Comparison of ENCODE assay signal across 23 mouse cellular contexts in genomic region chr5:91667127-91667526, GRCm38 (mm10).
DNase-seq lines count a peak whose midpoint lies in the region; ATAC-seq and TF ChIP-seq lines count a peak whose summit lies in the region.
"Had no signal": no experiment of that assay in that cellular context is flagged by ENCODE, and none has a peak within 500 bp of the region (broad histone marks: within the 10 kb centered on the region; RNA-seq: fewer than 3 reads in every experiment).

No protein-coding gene starts in this region.

- no peak overlapping the region for H3K4me3 ChIP-seq in hindbrain, embryonic 11.5 days (ENCODE audit: low read depth, low read length)
- H3K4me3 ChIP-seq in hindbrain, embryonic 13.5 days, result no peak overlapping the region
- H3K4me3 ChIP-seq in midbrain, embryonic 16.5 days (ENCODE audit: low read depth, low read length), result no peak overlapping the region
- H3K4me3 ChIP-seq in midbrain, embryonic 15.5 days, result no peak overlapping the region
- H3K4me3 ChIP-seq: forebrain, embryonic 10.5 days had no signal

- no peak overlapping the region for H3K9ac ChIP-seq in hindbrain, embryonic 11.5 days (ENCODE audit: low read depth, low read length)
- no peak overlapping the region for H3K9ac ChIP-seq in hindbrain, embryonic 13.5 days
- H3K9ac ChIP-seq in midbrain, embryonic 16.5 days (ENCODE audit: low read depth, low read length), result no peak overlapping the region
- H3K9ac ChIP-seq in midbrain, embryonic 15.5 days, result no peak overlapping the region
- H3K9ac ChIP-seq: hindbrain, embryonic 14.5 days had no signal

- 53% methylated on average over 4 of the region's 4 CpGs for WGBS in hindbrain, embryonic 11.5 days
- WGBS in hindbrain, embryonic 13.5 days, result 33% methylated on average over 4 of the region's 4 CpGs
- WGBS in midbrain, embryonic 16.5 days, result 30% methylated on average over 4 of the region's 4 CpGs
- 39% methylated on average over 4 of the region's 4 CpGs for WGBS in midbrain, embryonic 15.5 days

- no peak overlapping the region for H3K27ac ChIP-seq in hindbrain, embryonic 11.5 days (ENCODE audit: low read depth, low read length)
- no peak overlapping the region for H3K27ac ChIP-seq in hindbrain, embryonic 13.5 days
- H3K27ac ChIP-seq in midbrain, embryonic 16.5 days (ENCODE audit: low read length), result no peak overlapping the region
- no peak overlapping the region for H3K27ac ChIP-seq in midbrain, embryonic 15.5 days
- H3K27ac ChIP-seq: forebrain, embryonic 10.5 days; hindbrain, embryonic 14.5 days had no signal

- H3K4me2 ChIP-seq in hindbrain, embryonic 11.5 days (replicated peaks; ENCODE audit: low read depth, low read length), result no peak overlapping the region
- H3K4me2 ChIP-seq in hindbrain, embryonic 13.5 days, result no peak overlapping the region
- H3K4me2 ChIP-seq in midbrain, embryonic 16.5 days (ENCODE audit: low read length), result no peak overlapping the region
- H3K4me2 ChIP-seq in midbrain, embryonic 15.5 days, result no peak overlapping the region
- H3K4me2 ChIP-seq: heart, embryonic 11.5 days; hindbrain, embryonic 14.5 days had no signal

- no peaks in the 10 kb centered on the region for H3K27me3 ChIP-seq in hindbrain, embryonic 11.5 days (ENCODE audit: control insufficient read depth, insufficient read depth, low read length)
- H3K27me3 ChIP-seq in hindbrain, embryonic 13.5 days, result no peaks in the 10 kb centered on the region
- no peaks in the 10 kb centered on the region for H3K27me3 ChIP-seq in midbrain, embryonic 16.5 days (ENCODE audit: control insufficient read depth, insufficient read depth, low read depth, low read length)
- H3K27me3 ChIP-seq in midbrain, embryonic 15.5 days (replicated peaks), result no peaks in the 10 kb centered on the region
- H3K27me3 ChIP-seq: Patski had no signal

- no peaks in the 10 kb centered on the region for H3K9me3 ChIP-seq in hindbrain, embryonic 11.5 days (ENCODE audit: control insufficient read depth, low read length)
- no peaks in the 10 kb centered on the region for H3K9me3 ChIP-seq in hindbrain, embryonic 13.5 days
- no peaks in the 10 kb centered on the region for H3K9me3 ChIP-seq in midbrain, embryonic 16.5 days (replicated peaks; ENCODE audit: control insufficient read depth, low read length, poor library complexity, severe bottlenecking)
- H3K9me3 ChIP-seq in midbrain, embryonic 15.5 days, result no peaks in the 10 kb centered on the region
- H3K9me3 ChIP-seq: forebrain, embryonic 10.5 days had no signal

- H3K36me3 ChIP-seq in hindbrain, embryonic 11.5 days (ENCODE audit: control insufficient read depth, insufficient read depth, low read length), result no peaks in the 10 kb centered on the region
- no peaks in the 10 kb centered on the region for H3K36me3 ChIP-seq in hindbrain, embryonic 13.5 days
- no peaks in the 10 kb centered on the region for H3K36me3 ChIP-seq in midbrain, embryonic 16.5 days (ENCODE audit: control insufficient read depth, insufficient read depth, low read length)
- H3K36me3 ChIP-seq in midbrain, embryonic 15.5 days (replicated peaks), result no peaks in the 10 kb centered on the region
- H3K36me3 ChIP-seq: forebrain, embryonic 10.5 days had no signal

- peak; percentile 6 for DNase-seq in embryo, embryonic 10.5 days (ENCODE audit: low spot score)
- DNase-seq in embryo, embryonic 10 days (ENCODE audit: low spot score), result no peak
- DNase-seq in hindbrain, embryonic 11.5 days (ENCODE audit: low spot score), result peak; percentile 7
- peak; percentile 22 for DNase-seq in brain, embryonic 14.5 days (ENCODE audit: low read depth)
- DNase-seq: adrenal gland, adult 2 months; adrenal gland, postnatal 14 days; cerebellum, adult 11-12 months; cerebellum, adult 8-10 months; cerebellum, postnatal 10 days; cerebellum, postnatal 36 days; gastrocnemius, postnatal 14 days; heart, adult 11 months; kidney, adult 18-20 months had no signal

- no peak for TF ChIP-seq CTCF in brain, embryonic 14.5 days (IDR thresholded peaks at IDR 0.05; ENCODE audit: borderline replicate concordance, extremely low read depth, insufficient read depth, insufficient read length)

- TF ChIP-seq POLR2A in brain, embryonic 14.5 days (IDR thresholded peaks at IDR 0.05; ENCODE audit: borderline replicate concordance, extremely low read depth, insufficient read depth, insufficient read length, poor library complexity, severe bottlenecking), result no peak

- no peaks in the 10 kb centered on the region for H3K4me1 ChIP-seq in hindbrain, embryonic 11.5 days (replicated peaks; ENCODE audit: control insufficient read depth, insufficient read depth, low read length)
- no peaks in the 10 kb centered on the region for H3K4me1 ChIP-seq in hindbrain, embryonic 13.5 days (replicated peaks)
- no peaks in the 10 kb centered on the region for H3K4me1 ChIP-seq in midbrain, embryonic 16.5 days (ENCODE audit: control insufficient read depth, insufficient read depth, low read length)
- H3K4me1 ChIP-seq in midbrain, embryonic 15.5 days, result no peaks in the 10 kb centered on the region
- H3K4me1 ChIP-seq: forebrain, embryonic 10.5 days had no signal

- no peak for ATAC-seq in hindbrain, embryonic 11.5 days (ENCODE audit: low FRiP score)
- no peak for ATAC-seq in hindbrain, embryonic 13.5 days (ENCODE audit: low FRiP score)
- ATAC-seq in midbrain, embryonic 16.5 days, result peak; percentile 60; the same call in 1 of the 2 replicates
- ATAC-seq in midbrain, embryonic 15.5 days (replicated peaks), result no peak; the same call in 1 of the 2 replicates
- no peak for ATAC-seq in inflammation-experienced regulatory T-cells, adult 6 months
- ATAC-seq: forebrain, embryonic 14.5 days; intestine, embryonic 16.5 days; Patski had no signal
